In the genomic region with DNA sequence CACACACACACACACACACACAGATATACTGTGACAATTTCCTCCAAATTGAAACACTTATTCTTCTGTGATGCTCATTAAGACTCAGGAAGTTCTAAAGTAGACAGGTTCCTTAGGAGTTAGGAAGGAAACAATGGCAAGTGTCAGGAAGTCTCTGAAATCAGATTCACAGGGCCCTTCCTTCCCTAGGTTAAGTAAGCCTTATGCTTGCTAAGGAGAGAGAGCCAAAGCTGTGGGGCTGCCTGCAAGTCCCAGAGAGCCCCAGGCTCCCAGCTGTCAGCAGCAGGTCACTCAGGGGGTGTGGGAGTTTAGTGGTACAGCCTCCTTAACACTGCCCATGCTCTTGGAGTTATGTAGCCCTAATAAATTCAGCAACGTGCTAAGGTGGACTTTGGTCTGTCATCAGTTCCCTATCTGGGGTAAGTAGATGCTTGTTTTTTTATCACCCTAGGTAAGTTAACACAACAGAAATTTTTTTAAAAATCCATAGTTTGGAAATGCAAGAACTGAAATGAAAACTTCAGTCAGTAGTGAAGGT, we compare ENCODE assay signal across 14 mouse cellular contexts.
"Had no signal": no experiment of that assay in that cellular context is flagged by ENCODE, and none has a peak within 500 bp of the region (broad histone marks: within the 10 kb centered on the region; RNA-seq: fewer than 3 reads in every experiment).

No protein-coding gene starts in this region.

- H3K27me3 ChIP-seq: limb, embryonic 13.5 days; liver, embryonic 13.5 days; lung, embryonic 15.5 days had no signal

- H3K4me1 ChIP-seq: limb, embryonic 13.5 days; lung, embryonic 15.5 days had no signal

- H3K9me3 ChIP-seq: limb, embryonic 13.5 days; liver, embryonic 13.5 days; lung, embryonic 15.5 days had no signal

- H3K9ac ChIP-seq: limb, embryonic 13.5 days; liver, embryonic 13.5 days; lung, embryonic 15.5 days had no signal

- DNase-seq: kidney, adult 2 months; kidney, postnatal 10 days; kidney, postnatal 36 days; left cerebral cortex, postnatal 4 days; liver; liver, embryonic 13.5 days; lung, postnatal 14 days; lung, postnatal 4 days; midbrain, embryonic 14.5 days; thymus, adult 18-20 months; thymus, postnatal 36 days had no signal

- H3K27ac ChIP-seq: limb, embryonic 13.5 days; liver, embryonic 13.5 days; lung, embryonic 15.5 days had no signal

- H3K4me2 ChIP-seq: limb, embryonic 13.5 days; liver, embryonic 13.5 days; lung, embryonic 15.5 days; midbrain, embryonic 11.5 days had no signal

- H3K4me3 ChIP-seq: limb, embryonic 13.5 days; liver, embryonic 13.5 days; lung, embryonic 15.5 days had no signal

- H3K36me3 ChIP-seq: limb, embryonic 13.5 days; liver, embryonic 13.5 days; lung, embryonic 15.5 days had no signal
